Comparison of ENCODE assay signal across 9 mouse cellular contexts in genomic region chr5:148946787-148947186, GRCm38 (mm10). TPM values are rescaled to one million over a fixed set of nuclear protein-coding genes. Genes with fewer than 3 reads are reported as not detected.
DNase-seq lines count a peak whose midpoint lies in the region; ATAC-seq and TF ChIP-seq lines count a peak whose summit lies in the region.
"Had no signal": no experiment of that assay in that cellular context is flagged by ENCODE, and none has a peak within 500 bp of the region (broad histone marks: within the 10 kb centered on the region; RNA-seq: fewer than 3 reads in every experiment).

No protein-coding gene starts in this region.

- H3K36me3 ChIP-seq in E14TG2a.4 (ENCODE audit: insufficient read depth, low read length), result no peaks in the 10 kb centered on the region
- no peaks in the 10 kb centered on the region for H3K36me3 ChIP-seq in forebrain, embryonic 16.5 days (ENCODE audit: control insufficient read depth, insufficient read depth)
- H3K36me3 ChIP-seq: limb, embryonic 12.5 days; neural tube, embryonic 13.5 days had no signal

- H3K27ac ChIP-seq in layer of hippocampus, adult 2 months, result no peak overlapping the region
- H3K27ac ChIP-seq in forebrain, embryonic 16.5 days (ENCODE audit: low read length), result no peak overlapping the region
- H3K27ac ChIP-seq: limb, embryonic 12.5 days; neural tube, embryonic 13.5 days had no signal

- H3K27me3 ChIP-seq in E14TG2a.4 (ENCODE audit: insufficient read depth, low read length), result peaks cover 10% of the 10 kb centered on the region
- no peaks in the 10 kb centered on the region for H3K27me3 ChIP-seq in forebrain, embryonic 16.5 days (replicated peaks; ENCODE audit: control insufficient read depth, insufficient read depth, low read length)
- H3K27me3 ChIP-seq: limb, embryonic 12.5 days; neural tube, embryonic 13.5 days had no signal

- no peak overlapping the region for H3K9ac ChIP-seq in forebrain, embryonic 16.5 days (replicated peaks; ENCODE audit: low read depth, low read length)
- H3K9ac ChIP-seq: limb, embryonic 12.5 days; neural tube, embryonic 13.5 days had no signal

- TF ChIP-seq CTCF in layer of hippocampus, adult 2 months (conservative IDR thresholded peaks at IDR 0.05), result peak; percentile 71
- peak; percentile 66 for TF ChIP-seq CTCF in E14TG2a.4 (conservative IDR thresholded peaks at IDR 0.05; ENCODE audit: low read length)

- peak; percentile 65 for ATAC-seq in megakaryocyte progenitor cell, adult 5-6 weeks (replicated peaks; ENCODE audit: poor library complexity)
- ATAC-seq in monocyte, adult 5-6 weeks (replicated peaks; ENCODE audit: insufficient number of reproducible peaks, low FRiP score, low TSS enrichment, poor library complexity, severe bottlenecking), result no peak
- ATAC-seq in forebrain, embryonic 16.5 days, result no peak

- no peak for DNase-seq in layer of hippocampus, adult 2 months (ENCODE audit: low spot score in 2 of 2)
- no peak for DNase-seq in layer of hippocampus, postnatal 14 days (ENCODE audit: low spot score in 2 of 2)
- DNase-seq in T-cell, adult 2 months (ENCODE audit: low spot score), result peak; percentile 21

- peaks cover 28% of the 10 kb centered on the region for H3K4me1 ChIP-seq in E14TG2a.4 (replicated peaks; ENCODE audit: low read depth, low read length)
- H3K4me1 ChIP-seq in forebrain, embryonic 16.5 days (replicated peaks; ENCODE audit: control insufficient read depth, insufficient read depth, low read length), result no peaks in the 10 kb centered on the region

- no peaks in the 10 kb centered on the region for H3K9me3 ChIP-seq in E14TG2a.4 (ENCODE audit: low read length)
- no peaks in the 10 kb centered on the region for H3K9me3 ChIP-seq in forebrain, embryonic 16.5 days (ENCODE audit: control insufficient read depth, low read length)

- H3K4me3 ChIP-seq in layer of hippocampus, adult 2 months, result no peak overlapping the region
- H3K4me3 ChIP-seq in E14TG2a.4 (replicated peaks; ENCODE audit: low read length), result no peak overlapping the region
- no peak overlapping the region for H3K4me3 ChIP-seq in forebrain, embryonic 16.5 days (replicated peaks; ENCODE audit: low read length)
- H3K4me3 ChIP-seq: limb, embryonic 12.5 days; neural tube, embryonic 13.5 days had no signal

- 75% methylated on average over 5 of the region's 5 CpGs for WGBS in forebrain, embryonic 16.5 days

- no peak overlapping the region for H3K4me2 ChIP-seq in forebrain, embryonic 16.5 days (ENCODE audit: low read length)
- H3K4me2 ChIP-seq: limb, embryonic 12.5 days; neural tube, embryonic 13.5 days had no signal

RNA-seq across cellular contexts. Expression of gene Katnal1, which starts 17.7 kb away (rescaled TPM):
- 10 to 100 TPM; 62.3 to 66.3 TPM for total RNA-seq in layer of hippocampus, adult 2 months (2021)
- total RNA-seq in layer of hippocampus, postnatal 14 days (2021), result 10 to 100 TPM; 51.0 to 52.2 TPM
- total RNA-seq in megakaryocyte progenitor cell, adult 5-6 weeks (2015), result 5.6 and 6.5 TPM in 2 replicates
- total RNA-seq in megakaryocyte progenitor cell, adult 5-6 weeks (2017), result 6.9 and 9.0 TPM in 2 replicates
- total RNA-seq in monocyte, adult 5-6 weeks (2017), result 1.5 to 4.8 TPM (median 4.6 TPM) in 3 replicates
- polyA plus RNA-seq in forebrain, embryonic 16.5 days (2015; fragmentation: Nextera tagmentation; extraction: Ambion mirVana), result 39.6 and 44.3 TPM in 2 replicates

RNA-seq across cellular contexts. Expression of gene Gm42791, which starts 48.2 kb away (rescaled TPM):
- 10 to 100 TPM; 25.2 to 25.8 TPM for total RNA-seq in layer of hippocampus, adult 2 months (2021)
- 10 to 100 TPM; 15.2 to 18.0 TPM for total RNA-seq in layer of hippocampus, postnatal 14 days (2021)
- not detected in 2 replicates for total RNA-seq in megakaryocyte progenitor cell, adult 5-6 weeks (2015)
- not detected in 2 replicates for total RNA-seq in megakaryocyte progenitor cell, adult 5-6 weeks (2017)
- not detected in 3 replicates for total RNA-seq in monocyte, adult 5-6 weeks (2017)
- polyA plus RNA-seq in forebrain, embryonic 16.5 days (2015; fragmentation: Nextera tagmentation; extraction: Ambion mirVana), result 4.4 and 5.8 TPM in 2 replicates

Comparison
In these comparisons a context has a peak if more than half of its experiments do, and no peak if none do; other contexts are left out.
1. RNA of gene Gm42791, which starts 48.2 kb away (total RNA-seq): 25.2 to 25.8 TPM in layer of hippocampus, adult 2 months and 15.2 to 18.0 TPM in layer of hippocampus, postnatal 14 days; not detected in megakaryocyte progenitor cell, adult 5-6 weeks and not detected in monocyte, adult 5-6 weeks; every median in the first group is over 10 times any median in the second.